In the genomic region with DNA sequence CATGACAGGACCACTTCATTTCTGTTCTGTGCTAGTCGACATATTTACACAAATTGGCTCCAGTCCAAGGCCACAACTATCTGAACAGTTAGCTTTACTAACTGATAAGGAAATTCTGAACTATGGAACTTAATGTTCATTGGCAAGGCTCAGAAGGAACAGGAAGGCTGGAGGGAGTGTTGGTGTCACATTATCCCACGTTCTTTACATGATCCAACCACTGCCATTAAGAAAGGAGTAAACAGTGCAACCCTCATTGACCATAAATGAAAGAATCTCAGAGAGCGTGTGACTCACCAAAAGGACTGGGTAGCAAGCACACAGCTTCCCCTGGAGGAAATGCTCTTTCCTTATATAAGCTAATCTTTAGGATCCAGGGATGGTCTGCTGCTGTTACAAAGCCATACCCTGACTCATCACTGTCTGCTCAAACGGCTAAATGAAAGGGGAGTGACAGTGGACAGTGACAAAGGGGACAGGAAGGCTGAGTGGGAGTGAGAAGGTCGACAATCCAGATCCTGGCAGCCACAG, we compare ENCODE assay signal across 14 mouse cellular contexts.
DNase-seq lines count a peak whose midpoint lies in the region; ATAC-seq lines count a peak whose summit lies in the region.
"Had no signal": no experiment of that assay in that cellular context is flagged by ENCODE, and none has a peak within 500 bp of the region (broad histone marks: within the 10 kb centered on the region; RNA-seq: fewer than 3 reads in every experiment).

No protein-coding gene starts in this region.

- H3K27me3 ChIP-seq in kidney, embryonic 16.5 days (ENCODE audit: insufficient read depth, low read length), result no peaks in the 10 kb centered on the region
- H3K27me3 ChIP-seq in intestine, embryonic 16.5 days (replicated peaks; ENCODE audit: control insufficient read depth, insufficient read depth, low read length), result no peaks in the 10 kb centered on the region
- H3K27me3 ChIP-seq in limb, embryonic 10.5 days (ENCODE audit: low read depth, poor library complexity, severe bottlenecking), result no peaks in the 10 kb centered on the region
- H3K27me3 ChIP-seq: liver, embryonic 15.5 days had no signal

- peaks cover 8% of the 10 kb centered on the region; the same call in 1 of the 2 replicates for H3K4me1 ChIP-seq in kidney, embryonic 16.5 days (ENCODE audit: insufficient read depth, low read length)
- H3K4me1 ChIP-seq in intestine, embryonic 16.5 days (ENCODE audit: control insufficient read depth, insufficient read depth, low read length), result peaks cover 13% of the 10 kb centered on the region
- H3K4me1 ChIP-seq in limb, embryonic 10.5 days, result no peaks in the 10 kb centered on the region

- no peaks in the 10 kb centered on the region for H3K36me3 ChIP-seq in kidney, embryonic 16.5 days (ENCODE audit: insufficient read depth, low read length)
- no peaks in the 10 kb centered on the region for H3K36me3 ChIP-seq in intestine, embryonic 16.5 days (ENCODE audit: control insufficient read depth, insufficient read depth, low read length)
- H3K36me3 ChIP-seq in limb, embryonic 10.5 days, result no peaks in the 10 kb centered on the region
- H3K36me3 ChIP-seq: G1E; liver, embryonic 15.5 days had no signal

- DNase-seq in adrenal gland, adult (ENCODE audit: inconsistent age in 2 of 2, low spot score in 1 of 2), result peak; percentile 55 to 73
- DNase-seq in adrenal gland, adult 8-10 months, result no peak
- no peak for DNase-seq in kidney, adult 18-20 months
- DNase-seq in MN1 (ENCODE audit: low spot score), result peak; percentile 50
- DNase-seq in left cerebral cortex, adult 11 months (ENCODE audit: low spot score), result no peak
- DNase-seq in limb, embryonic 10.5 days (ENCODE audit: low spot score), result no peak
- DNase-seq: cerebellum, adult 18-20 months; spleen, adult 18-20 months; thymus, adult 18-20 months had no signal

- 22% methylated on average over 5 of the region's 5 CpGs for WGBS in kidney, embryonic 16.5 days
- 21% methylated on average over 5 of the region's 5 CpGs for WGBS in intestine, embryonic 16.5 days
- WGBS in limb, embryonic 10.5 days, result 62% methylated on average over 5 of the region's 5 CpGs

- H3K4me3 ChIP-seq in kidney, embryonic 16.5 days (ENCODE audit: low read length), result no peak overlapping the region
- H3K4me3 ChIP-seq in intestine, embryonic 16.5 days (ENCODE audit: low read length), result no peak overlapping the region
- H3K4me3 ChIP-seq in limb, embryonic 10.5 days, result no peak overlapping the region
- H3K4me3 ChIP-seq: liver, embryonic 15.5 days had no signal

- H3K27ac ChIP-seq in kidney, embryonic 16.5 days (ENCODE audit: low read length), result peak overlapping the region; percentile 1
- H3K27ac ChIP-seq in intestine, embryonic 16.5 days (ENCODE audit: low read length), result peak overlapping the region; percentile 50; the same call in 1 of the 2 replicates
- no peak overlapping the region for H3K27ac ChIP-seq in limb, embryonic 10.5 days
- H3K27ac ChIP-seq: liver, embryonic 15.5 days had no signal

- peak; percentile 42; the same call in 1 of the 2 replicates for ATAC-seq in kidney, embryonic 16.5 days (ENCODE audit: low FRiP score, low TSS enrichment)
- peak; percentile 95 for ATAC-seq in intestine, embryonic 16.5 days

- no peak overlapping the region for H3K9ac ChIP-seq in kidney, embryonic 16.5 days (replicated peaks; ENCODE audit: low read length)
- no peak overlapping the region for H3K9ac ChIP-seq in intestine, embryonic 16.5 days (ENCODE audit: low read depth, low read length)
- H3K9ac ChIP-seq: liver, embryonic 15.5 days had no signal

- no peak overlapping the region for H3K4me2 ChIP-seq in kidney, embryonic 16.5 days (replicated peaks; ENCODE audit: low read depth, low read length)
- H3K4me2 ChIP-seq in intestine, embryonic 16.5 days (ENCODE audit: low read depth, low read length), result no peak overlapping the region
- H3K4me2 ChIP-seq: liver, embryonic 15.5 days; midbrain, embryonic 11.5 days had no signal

- no peaks in the 10 kb centered on the region for H3K9me3 ChIP-seq in kidney, embryonic 16.5 days (ENCODE audit: low read length)
- H3K9me3 ChIP-seq in intestine, embryonic 16.5 days (ENCODE audit: control insufficient read depth, low read length), result no peaks in the 10 kb centered on the region
- H3K9me3 ChIP-seq in limb, embryonic 10.5 days (replicated peaks), result no peaks in the 10 kb centered on the region
- H3K9me3 ChIP-seq: liver, embryonic 15.5 days had no signal

Comparison
In these comparisons a context has a peak if more than half of its experiments do, and no peak if none do; other contexts are left out.
1. DNase-seq: peak in adrenal gland, adult (2 of 2) and MN1 (single experiment); none in adrenal gland, adult 8-10 months (single experiment), kidney, adult 18-20 months (single experiment), left cerebral cortex, adult 11 months (single experiment) and limb, embryonic 10.5 days (single experiment).